Mouse (Mus musculus) neural tube, embryonic 15.5 days (tissue): Measurements from ENCODE around the gene Nup214. TPM values are rescaled to one million over a fixed set of nuclear protein-coding genes. Genes with fewer than 3 reads are reported as not detected.
"Not testable (repeated sequence)": the region's sequence is repeated elsewhere in the genome, so short reads cannot be mapped to it uniquely, and the experiment has no call there.

Experiments used
- ATAC-seq: fragments of 200-750 bp; cut with Nextera tagmentation; 2 replicates; pipeline ENCODE4 v1.8.0; 2017; ENCODE audit warnings: mild to moderate bottlenecking, moderate TSS enrichment, moderate library complexity; ENCODE audit not compliant: low FRiP score
- H3K27ac ChIP-seq: fragments of 300-500 bp; sonication (generic); replicated peaks from 2 replicates; pipeline ENCODE4 v1.5.1; 2015; ENCODE audit warnings: mild to moderate bottlenecking, inconsistent platforms
- H3K27me3 ChIP-seq: fragments of 300-500 bp; sonication (generic); replicated peaks from 2 replicates; pipeline ENCODE4 v1.6.1; 2015; ENCODE audit warnings: inconsistent platforms
- H3K36me3 ChIP-seq: fragments of 300-500 bp; sonication (generic); 2 replicates; pipeline ENCODE4 v1.6.1; 2015; ENCODE audit warnings: inconsistent platforms
- H3K4me1 ChIP-seq: fragments of 300-500 bp; sonication (generic); 2 replicates; pipeline ENCODE4 v1.6.1; 2015; ENCODE audit warnings: inconsistent platforms
- H3K4me2 ChIP-seq: fragments of 300-500 bp; sonication (generic); 2 replicates; pipeline ENCODE4 v1.6.1; 2015; ENCODE audit warnings: inconsistent platforms, mild to moderate bottlenecking, moderate library complexity
- H3K4me3 ChIP-seq: fragments of 300-500 bp; sonication (generic); replicated peaks from 2 replicates; pipeline ENCODE4 v1.5.1; 2015; ENCODE audit warnings: mild to moderate bottlenecking, inconsistent platforms
- H3K9ac ChIP-seq: fragments of 300-500 bp; sonication (generic); replicated peaks from 2 replicates; pipeline ENCODE4 v1.6.1; 2015; ENCODE audit warnings: mild to moderate bottlenecking, inconsistent platforms
- H3K9me3 ChIP-seq: fragments of 300-500 bp; sonication (generic); replicated peaks from 2 replicates; pipeline ENCODE4 v1.6.1; 2016; ENCODE audit warnings: inconsistent platforms
- WGBS: fragments of 180-500 bp; shearing (Covaris S2); methylation state at CpG from one replicate; pipeline ENCODE4 v1.1.7; 2015; ENCODE audit warnings: mixed read lengths; 5-methylcytosine and 5-hydroxymethylcytosine counted together
- polyA plus RNA-seq: library from polyadenylated mRNA; unstranded; fragments of >200 nt; fragmentation: Nextera tagmentation; extraction: Ambion mirVana; gene quantifications from 2 replicates; pipeline ENCODE4 v1.2.1, GENCODE M21; 2015

Nup214 gene
- polyA plus RNA-seq, 1 experiment from 2014 or later = 62.0 TPM

- no peaks in the 10 kb centered on the region for H3K9me3 ChIP-seq
- peaks cover 88% of the 10 kb centered on the region for H3K36me3 ChIP-seq
- 93% methylated on average over 5 of the region's 5 CpGs for WGBS
- no peak overlapping the region for H3K4me2 ChIP-seq
- no peak overlapping the region for H3K9ac ChIP-seq
- no peak overlapping the region for H3K27ac ChIP-seq
- no peak for ATAC-seq
- no peaks in the 10 kb centered on the region for H3K4me1 ChIP-seq
- H3K27me3 ChIP-seq = no peaks in the 10 kb centered on the region
- H3K4me3 ChIP-seq = no peak overlapping the region
These were observed 46.0 kb downstream of the Nup214 start for GRCm38 (mm10) chr2:32020229-32020628.

GRCm38 (mm10) chr2:32024372-32024771 lies 50.1 kb downstream of the Nup214 start:
- no peak overlapping the region for H3K4me2 ChIP-seq
- 93% methylated on average over 4 of the region's 4 CpGs for WGBS
- H3K9me3 ChIP-seq = no peaks in the 10 kb centered on the region
- H3K4me3 ChIP-seq = no peak overlapping the region
- peaks cover 80% of the 10 kb centered on the region for H3K36me3 ChIP-seq
- no peaks in the 10 kb centered on the region for H3K4me1 ChIP-seq
- no peak overlapping the region for H3K9ac ChIP-seq
- no peak for ATAC-seq
- H3K27me3 ChIP-seq = no peaks in the 10 kb centered on the region
- no peak overlapping the region for H3K27ac ChIP-seq

GRCm38 (mm10) chr2:32029636-32030035 lies 55.4 kb downstream of the Nup214 start:
- Histone ChIP-seq H3K27me3 (no peaks in the 10 kb centered on the region), H3K4me2 (no peak overlapping the region), H3K9ac (no peak overlapping the region), H3K9me3 (no peaks in the 10 kb centered on the region), H3K36me3 (peaks cover 85% of the 10 kb centered on the region), H3K27ac (no peak overlapping the region), H3K4me1 (no peaks in the 10 kb centered on the region), H3K4me3 (no peak overlapping the region)
- no peak for ATAC-seq
- WGBS = 81% methylated on average over 3 of the region's 3 CpGs

- no peak for ATAC-seq
- 97% methylated on average over 6 of the region's 6 CpGs for WGBS
- peaks cover 88% of the 10 kb centered on the region for H3K36me3 ChIP-seq
These were observed 59.2 kb downstream of the Nup214 start for GRCm38 (mm10) chr2:32033436-32033835.

GRCm38 (mm10) chr2:32034206-32034605 lies 60.0 kb downstream of the Nup214 start:
- 95% methylated on average over 6 of the region's 6 CpGs for WGBS
- Histone ChIP-seq H3K9me3 (no peaks in the 10 kb centered on the region), H3K27ac (no peak overlapping the region), H3K4me1 (no peaks in the 10 kb centered on the region), H3K27me3 (no peaks in the 10 kb centered on the region), H3K36me3 (peaks cover 91% of the 10 kb centered on the region), H3K9ac (no peak overlapping the region), H3K4me2 (no peak overlapping the region), H3K4me3 (no peak overlapping the region)
- no peak for ATAC-seq

More at GRCm38 (mm10) chr2:32033436-32033835, 59.2 kb downstream of the Nup214 start:
- Histone ChIP-seq H3K9ac (no peak overlapping the region), H3K4me3 (no peak overlapping the region), H3K4me2 (no peak overlapping the region), H3K27ac (no peak overlapping the region), H3K9me3 (no peaks in the 10 kb centered on the region), H3K4me1 (no peaks in the 10 kb centered on the region), H3K27me3 (no peaks in the 10 kb centered on the region)

GRCm38 (mm10) chr2:32037279-32037858 lies 63.1 kb downstream of the Nup214 start:
- H3K4me2 ChIP-seq = no peak overlapping the region
- no peak for ATAC-seq
- no peak overlapping the region for H3K9ac ChIP-seq
- no peaks in the 10 kb centered on the region for H3K4me1 ChIP-seq
- no peaks in the 10 kb centered on the region for H3K27me3 ChIP-seq
- H3K9me3 ChIP-seq = no peaks in the 10 kb centered on the region
- peaks cover 86% of the 10 kb centered on the region for H3K36me3 ChIP-seq
- no peak overlapping the region for H3K4me3 ChIP-seq
- 76% methylated on average over 6 of the region's 6 CpGs for WGBS
- H3K27ac ChIP-seq = no peak overlapping the region

- WGBS = 78% methylated on average over 8 of the region's 8 CpGs
- H3K4me1 ChIP-seq = no peaks in the 10 kb centered on the region
- ATAC-seq = no peak
These were observed 64.4 kb downstream of the Nup214 start for GRCm38 (mm10) chr2:32038661-32039081.

GRCm38 (mm10) chr2:32040646-32041045 lies 66.4 kb downstream of the Nup214 start:
- ATAC-seq, H3K4me2 ChIP-seq, H3K4me3 ChIP-seq, H3K27ac ChIP-seq, H3K27me3 ChIP-seq, H3K4me1 ChIP-seq, H3K9ac ChIP-seq, H3K9me3 ChIP-seq: not testable (repeated sequence)
- 92% methylated on average over 9 of the region's 9 CpGs for WGBS
- H3K36me3 ChIP-seq = peaks cover 83% of the 10 kb centered on the region

More at GRCm38 (mm10) chr2:32038661-32039081, 64.4 kb downstream of the Nup214 start:
- Histone ChIP-seq H3K9me3 (no peaks in the 10 kb centered on the region), H3K9ac (no peak overlapping the region), H3K27me3 (no peaks in the 10 kb centered on the region), H3K27ac (no peak overlapping the region), H3K4me3 (no peak overlapping the region), H3K4me2 (no peak overlapping the region), H3K36me3 (peaks cover 86% of the 10 kb centered on the region)

- H3K36me3 ChIP-seq = peaks cover 86% of the 10 kb centered on the region
- no peak overlapping the region for H3K4me2 ChIP-seq
- no peak overlapping the region for H3K27ac ChIP-seq
- H3K4me3 ChIP-seq = no peak overlapping the region
- no peaks in the 10 kb centered on the region for H3K9me3 ChIP-seq
- no peak for ATAC-seq
- H3K27me3 ChIP-seq = no peaks in the 10 kb centered on the region
- H3K9ac ChIP-seq = no peak overlapping the region
- H3K4me1 ChIP-seq = no peaks in the 10 kb centered on the region
- WGBS = 94% methylated on average over 2 of the region's 2 CpGs
These were observed 66.9 kb downstream of the Nup214 start for GRCm38 (mm10) chr2:32041087-32041486.

- Histone ChIP-seq H3K4me2 (no peak overlapping the region), H3K4me1 (no peaks in the 10 kb centered on the region), H3K4me3 (no peak overlapping the region), H3K9ac (no peak overlapping the region), H3K36me3 (peaks cover 81% of the 10 kb centered on the region), H3K27me3 (no peaks in the 10 kb centered on the region), H3K27ac (no peak overlapping the region), H3K9me3 (no peaks in the 10 kb centered on the region)
- ATAC-seq = no peak
- 77% methylated on average over 5 of the region's 5 CpGs for WGBS
These were observed 69.6 kb downstream of the Nup214 start for GRCm38 (mm10) chr2:32043836-32044235.

GRCm38 (mm10) chr2:32045375-32045774 lies 71.1 kb downstream of the Nup214 start:
- peaks cover 77% of the 10 kb centered on the region for H3K36me3 ChIP-seq
- no peaks in the 10 kb centered on the region for H3K4me1 ChIP-seq
- H3K27me3 ChIP-seq = no peaks in the 10 kb centered on the region
- no peak overlapping the region for H3K9ac ChIP-seq
- no peaks in the 10 kb centered on the region for H3K9me3 ChIP-seq
- no peak for ATAC-seq
- H3K4me3 ChIP-seq = no peak overlapping the region
- 83% methylated on average over 6 of the region's 6 CpGs for WGBS
- H3K27ac ChIP-seq = no peak overlapping the region
- H3K4me2 ChIP-seq = no peak overlapping the region

GRCm38 (mm10) chr2:32046009-32046408 lies 71.8 kb downstream of the Nup214 start:
- Histone ChIP-seq H3K4me2 (no peak overlapping the region), H3K9ac (no peak overlapping the region), H3K27ac (no peak overlapping the region), H3K4me3 (no peak overlapping the region), H3K27me3 (no peaks in the 10 kb centered on the region), H3K36me3 (peaks cover 79% of the 10 kb centered on the region), H3K4me1 (no peaks in the 10 kb centered on the region), H3K9me3 (no peaks in the 10 kb centered on the region)
- ATAC-seq = no peak
- 90% methylated on average over 10 of the region's 10 CpGs for WGBS
